Mouse (Mus musculus) testis, adult 2 months (tissue): ENCODE measurements around the gene Filip1.

Experiments used
- CTCF ChIP-seq: fragments of 200-500 bp; IDR thresholded peaks from 2 replicates; pipeline ENCODE4 v1.5.1; 2012; ENCODE audit warnings: low read depth, mild to moderate bottlenecking, inconsistent platforms, low read length, moderate library complexity; ENCODE audit not compliant: control insufficient read depth, insufficient read depth, insufficient replicate concordance
- POLR2A ChIP-seq: fragments of 200-500 bp; IDR thresholded peaks from 2 replicates; pipeline ENCODE4 v1.6.1; 2012; ENCODE audit warnings: low read depth, mild to moderate bottlenecking, inconsistent platforms, low read length, moderate library complexity; ENCODE audit not compliant: control insufficient read depth

- TF ChIP-seq CTCF (no peak), POLR2A (no peak)
Observed at GRCm38 (mm10) chr9:79951984-79952383, 60.7 kb downstream of the Filip1 start.
